Mouse (Mus musculus) heart, postnatal 0 days (tissue): ENCODE data around the gene Ccl25.

Experiments
- CTCF ChIP-seq: IDR thresholded peaks from 2 replicates; pipeline ENCODE4 v1.5.1; 2016; ENCODE audit warnings: antibody characterized with exemption, control low read depth, low read depth
- EP300 ChIP-seq: IDR thresholded peaks from 2 replicates; pipeline ENCODE4 v1.6.1; 2016; ENCODE audit warnings: antibody characterized with exemption, low read depth

GRCm38 (mm10) chr8:4360922-4361321 lies 35.9 kb downstream of the Ccl25 start:
- TF ChIP-seq CTCF (no peak), EP300 (no peak)
